Mouse (Mus musculus): ENCODE results near the gene Dbn1.

DNA sequence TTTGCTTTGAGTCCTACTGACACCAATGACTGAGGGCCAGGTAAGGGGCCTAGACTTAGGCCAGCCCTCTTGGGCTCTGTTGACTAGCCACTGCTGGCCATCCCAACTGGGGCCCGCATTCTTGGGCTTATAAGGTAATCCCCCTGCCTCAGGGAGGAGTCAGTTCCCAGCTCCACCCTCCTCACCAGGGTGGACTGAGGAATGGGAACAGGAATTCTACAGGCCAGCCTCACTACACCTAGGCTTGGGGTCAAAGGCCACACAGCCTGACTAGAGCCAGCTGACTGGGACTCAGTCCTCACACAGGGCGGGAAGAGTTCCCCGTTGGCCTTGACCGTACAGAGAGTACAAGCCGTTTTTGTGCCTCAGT, 23.6 kb upstream of the Dbn1 start:
- TF ChIP-seq EP300 (IDR thresholded peaks at IDR 0.05) (no peak), CTCF (IDR thresholded peaks at IDR 0.05) (no peak)
